Mouse (Mus musculus): Measurements from ENCODE around the gene Dnm3.

Dnm3 gene

DNA sequence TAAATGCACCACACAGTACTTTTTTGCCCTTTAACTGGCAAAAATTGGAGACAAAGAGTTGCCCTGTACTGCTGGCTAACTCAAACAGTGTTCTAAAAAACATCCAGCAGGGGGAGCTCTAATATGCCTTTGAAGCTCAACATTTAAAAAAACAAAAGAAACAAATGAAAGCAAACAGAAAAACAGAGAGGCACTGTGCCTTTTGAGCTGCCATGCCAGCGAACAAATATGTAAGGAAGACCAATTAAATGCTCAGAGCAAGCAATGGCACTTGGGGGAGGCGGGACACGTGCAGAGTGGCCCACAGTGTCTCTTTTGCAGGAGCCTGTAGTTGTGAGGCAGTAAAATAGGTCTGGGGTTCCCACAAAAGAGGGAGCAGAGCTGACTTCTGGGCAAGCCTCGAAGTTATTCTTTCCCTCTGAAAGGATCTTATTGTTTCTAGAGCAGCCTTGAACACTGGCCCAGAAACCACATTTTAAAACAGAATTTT lies 477.9 kb downstream of the Dnm3 start:
- peak in 1 of 2 experiments; percentile 11 for DNase-seq (ENCODE audit: low spot score in 2 of 2)

DNA sequence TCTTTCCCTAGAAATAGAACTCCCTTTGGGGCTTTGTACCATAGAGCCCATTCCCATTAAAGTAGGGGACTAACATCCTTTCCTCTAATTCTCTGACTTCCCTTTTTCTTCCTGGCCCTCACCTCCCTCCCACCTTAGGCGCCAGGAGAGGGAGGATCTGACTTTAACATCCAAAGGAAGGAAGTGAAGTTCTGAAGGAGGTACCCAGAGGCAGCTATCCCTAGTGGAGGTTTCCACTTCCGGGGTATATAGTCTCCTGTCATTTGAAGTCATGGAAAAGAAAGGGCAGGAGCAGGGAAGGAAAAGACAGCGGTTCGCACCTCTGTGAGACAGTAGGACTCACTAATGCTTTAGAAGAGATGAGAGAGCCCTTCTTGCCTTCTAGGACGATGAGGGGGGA lies 478.5 kb downstream of the Dnm3 start:
- DNase-seq (ENCODE audit: low spot score in 2 of 2), result no peak

GRCm38 (mm10) chr1:161998781-161999180 lies 479.1 kb downstream of the Dnm3 start:
- no peak for DNase-seq (ENCODE audit: low spot score in 2 of 2)

DNA sequence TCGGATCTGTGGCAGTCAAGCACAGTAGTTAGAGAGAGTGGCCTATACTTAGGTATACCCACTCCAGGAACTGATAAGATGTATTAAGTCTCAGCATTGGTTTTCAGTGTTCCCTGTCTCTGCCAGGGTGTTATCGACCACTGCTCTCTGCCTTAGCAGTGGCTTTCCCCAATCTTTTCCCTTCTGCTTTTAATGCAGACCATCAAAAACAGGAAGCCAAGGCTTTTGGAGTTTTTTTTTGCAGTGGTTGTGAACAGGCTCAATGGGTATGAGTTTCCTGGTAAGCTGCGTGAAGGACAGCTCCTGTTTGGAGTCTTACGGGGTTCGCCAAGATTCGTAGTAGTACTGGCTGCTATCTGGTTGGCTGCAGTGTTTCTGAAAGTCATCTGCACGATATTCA lies 485.4 kb downstream of the Dnm3 start:
- DNase-seq (ENCODE audit: low spot score in 2 of 2), result no peak

DNA sequence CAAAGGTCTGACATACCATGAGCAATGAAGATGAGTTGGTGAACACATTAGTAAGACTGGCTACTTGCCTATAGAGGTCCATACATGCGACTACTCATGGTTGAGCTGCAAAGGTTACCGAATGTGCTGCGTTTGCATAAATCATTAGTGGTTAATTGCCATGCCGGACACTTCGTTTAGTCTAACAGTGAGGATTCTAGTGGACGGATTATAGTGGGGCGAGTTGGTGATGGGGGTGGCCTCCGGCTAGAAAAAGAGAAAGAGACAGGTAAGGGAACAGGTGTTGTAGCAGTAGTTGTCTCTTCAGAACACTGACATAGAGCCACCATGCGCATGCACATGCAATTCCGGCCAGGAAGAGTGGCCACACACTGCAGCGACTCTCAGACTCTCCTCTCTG lies 486.0 kb downstream of the Dnm3 start:
- no peak for DNase-seq (ENCODE audit: low spot score in 2 of 2)

GRCm38 (mm10) chr1:161990684-161991578 lies 486.9 kb downstream of the Dnm3 start:
- no peak for DNase-seq (ENCODE audit: low spot score in 2 of 2)

- DNase-seq (ENCODE audit: low spot score in 2 of 2), result peak in 1 of 2 experiments; percentile 41
Measured at GRCm38 (mm10) chr1:161983979-161984566, 493.8 kb downstream of the Dnm3 start.

GRCm38 (mm10) chr1:161983451-161983850 lies 494.4 kb downstream of the Dnm3 start:
- peak in 1 of 2 experiments; percentile 27 for DNase-seq (ENCODE audit: low spot score in 2 of 2)

GRCm38 (mm10) chr1:161980626-161981298 lies 497.1 kb downstream of the Dnm3 start:
- no peak for DNase-seq (ENCODE audit: low spot score in 2 of 2)

GRCm38 (mm10) chr1:161980046-161980445 lies 497.8 kb downstream of the Dnm3 start:
- no peak for DNase-seq (ENCODE audit: low spot score in 2 of 2)

DNA sequence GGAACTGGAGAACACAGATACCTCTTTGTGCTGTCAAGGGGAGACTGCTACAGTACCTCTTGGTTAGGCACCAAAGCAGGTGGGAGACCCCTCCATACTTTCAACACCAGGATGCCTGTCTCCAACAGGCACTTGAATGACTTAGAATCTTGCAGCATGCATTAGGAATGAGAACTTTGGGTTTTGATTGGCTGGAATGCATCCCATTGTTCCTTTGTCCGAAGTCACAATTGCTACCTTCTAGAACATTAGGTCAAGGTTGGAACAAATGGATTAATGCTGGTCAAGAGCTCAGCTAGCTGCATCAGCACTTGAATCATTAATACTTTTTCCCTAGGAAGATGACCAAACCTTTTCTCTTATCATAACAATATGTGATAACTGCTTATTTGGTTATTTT lies 498.3 kb downstream of the Dnm3 start, which contains the start of gene 4930558K02Rik:
4930558K02Rik (minus strand) TSS at position 101 of the 400 bp plus-strand sequence.
- no peak for DNase-seq (ENCODE audit: low spot score in 2 of 2)

DNA sequence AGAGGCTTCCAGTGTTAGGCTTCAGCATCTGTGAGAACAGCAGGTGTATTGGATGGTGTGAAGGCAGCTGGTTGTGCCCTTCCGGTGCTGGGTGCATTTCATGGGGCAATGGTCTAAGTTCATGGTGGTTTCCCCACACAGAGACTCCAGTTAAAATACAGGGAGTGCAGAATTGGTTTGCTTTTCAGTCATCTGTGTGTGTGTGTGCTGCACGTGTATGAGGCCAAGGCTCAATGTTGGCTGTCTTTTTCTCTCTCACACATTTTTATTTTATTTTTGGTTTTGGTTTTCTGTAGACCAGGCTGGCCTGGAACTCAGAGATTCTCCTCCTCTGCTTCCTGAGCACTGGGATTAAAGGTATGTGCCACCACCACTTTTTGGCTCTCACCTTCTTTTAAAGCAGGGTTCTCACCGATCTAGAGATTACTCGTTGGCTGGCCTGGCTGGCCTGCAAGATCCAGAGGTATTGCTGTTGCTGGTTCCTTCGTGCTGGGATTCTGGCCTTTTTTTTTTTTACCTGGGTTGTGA lies 499.6 kb downstream of the Dnm3 start:
- no peak for DNase-seq (ENCODE audit: low spot score in 2 of 2)

DNA sequence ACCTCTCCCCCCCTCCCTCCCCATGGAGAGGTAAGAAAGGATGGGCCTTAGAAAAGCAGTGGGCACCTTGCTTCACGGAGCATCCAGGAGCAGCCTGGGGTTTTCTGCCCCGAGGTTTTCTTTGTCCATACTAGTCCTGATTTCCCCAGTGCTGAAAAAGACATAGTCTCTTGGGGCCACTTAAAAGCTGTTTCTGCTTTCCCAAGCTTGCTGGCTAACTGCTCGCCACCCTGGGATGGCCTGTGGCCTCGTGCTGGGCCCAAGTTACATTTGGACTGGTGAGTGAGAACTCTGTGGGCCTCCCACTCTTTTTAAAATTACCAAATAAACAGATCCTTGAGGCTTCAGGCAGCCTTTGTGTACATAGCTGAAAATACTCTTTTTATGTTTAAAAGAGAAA lies 500.5 kb downstream of the Dnm3 start:
- DNase-seq (ENCODE audit: low spot score in 2 of 2), result peak in 1 of 2 experiments; percentile 54

GRCm38 (mm10) chr1:161976255-161977182 lies 501.3 kb downstream of the Dnm3 start:
- DNase-seq (ENCODE audit: low spot score in 2 of 2), result peak; percentile 61 to 69

- no peak for DNase-seq (ENCODE audit: low spot score in 2 of 2)
Measured at GRCm38 (mm10) chr1:161972233-161972632, 505.6 kb downstream of the Dnm3 start.

- DNase-seq (ENCODE audit: low spot score in 2 of 2), result no peak
Measured at GRCm38 (mm10) chr1:161970874-161971273, 507.0 kb downstream of the Dnm3 start.

DNA sequence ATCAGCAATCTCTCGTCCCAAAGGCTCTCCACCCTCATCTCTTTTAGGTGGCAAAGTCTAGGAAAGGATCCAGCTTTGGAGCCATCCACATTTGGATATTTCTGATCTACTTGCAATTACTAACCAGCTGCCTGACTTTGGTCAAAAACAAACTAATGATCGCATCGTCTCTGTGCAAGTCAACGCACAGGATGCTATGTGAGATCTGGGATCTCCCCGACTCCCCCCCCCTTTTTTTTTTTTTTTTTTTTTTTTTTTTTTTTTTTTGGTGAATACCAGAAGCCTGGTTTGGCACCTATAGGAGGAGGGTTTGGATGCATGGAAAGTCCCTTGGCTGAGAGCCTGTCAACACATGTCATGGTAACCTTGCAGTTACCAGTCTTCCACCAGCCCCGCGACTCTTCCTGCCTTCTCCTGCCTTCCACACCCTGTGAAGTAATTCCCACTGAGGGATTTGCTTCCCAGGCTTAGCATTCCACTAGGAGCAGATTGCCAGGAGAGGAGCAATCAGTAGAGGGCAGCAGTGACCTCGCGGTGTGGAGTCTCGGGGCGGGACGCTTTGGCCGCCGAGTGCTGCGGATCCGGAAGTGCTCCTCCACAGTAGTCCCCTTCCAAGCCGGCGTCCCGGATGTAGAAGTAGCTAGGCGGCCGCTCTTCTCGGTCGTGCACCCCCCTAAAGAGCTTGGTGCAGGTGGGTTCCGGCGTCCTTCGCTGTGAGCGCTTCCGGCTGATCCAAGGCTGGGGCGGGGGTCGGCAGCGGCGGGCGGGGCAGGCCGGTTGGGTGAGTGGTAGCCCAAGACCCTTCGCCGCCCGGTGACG lies 509.0 kb downstream of the Dnm3 start, which contains the start of gene Pigc:
Pigc (plus strand) TSS at position 598 of the 819 bp plus-strand sequence.
- peak; percentile 86 to 93 for DNase-seq (ENCODE audit: low spot score in 2 of 2)

DNA sequence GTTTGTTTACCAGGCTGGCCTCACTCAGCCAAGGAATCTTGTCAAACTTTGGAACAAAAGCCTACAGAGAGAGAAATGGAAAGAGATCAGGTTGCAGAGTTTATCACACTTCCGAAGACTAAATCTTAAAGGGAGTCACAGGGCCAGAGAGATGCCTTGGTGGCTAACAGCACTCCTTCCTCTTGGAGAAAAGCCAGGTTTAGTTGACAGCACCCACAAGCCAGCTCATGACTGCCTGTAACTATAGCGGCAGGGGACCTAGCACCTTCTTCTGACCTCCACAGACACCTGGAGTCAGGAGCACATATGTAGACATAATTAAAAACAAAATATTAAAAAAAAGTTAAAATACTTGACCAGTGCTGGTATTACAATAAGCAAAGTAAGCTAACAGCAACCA lies 509.9 kb downstream of the Dnm3 start:
- no peak for DNase-seq (ENCODE audit: low spot score in 2 of 2)

- no peak for DNase-seq (ENCODE audit: low spot score in 2 of 2)
Measured at GRCm38 (mm10) chr1:161962465-161963377, 515.1 kb downstream of the Dnm3 start.
